Mouse (Mus musculus): ENCODE data around the gene Imp4. TPM values are rescaled to one million over a fixed set of nuclear protein-coding genes. Genes with fewer than 3 reads are reported as not detected.

Imp4 gene
- polyA plus RNA-seq, 2 experiments, result 44.1 to 79.9 TPM

DNA sequence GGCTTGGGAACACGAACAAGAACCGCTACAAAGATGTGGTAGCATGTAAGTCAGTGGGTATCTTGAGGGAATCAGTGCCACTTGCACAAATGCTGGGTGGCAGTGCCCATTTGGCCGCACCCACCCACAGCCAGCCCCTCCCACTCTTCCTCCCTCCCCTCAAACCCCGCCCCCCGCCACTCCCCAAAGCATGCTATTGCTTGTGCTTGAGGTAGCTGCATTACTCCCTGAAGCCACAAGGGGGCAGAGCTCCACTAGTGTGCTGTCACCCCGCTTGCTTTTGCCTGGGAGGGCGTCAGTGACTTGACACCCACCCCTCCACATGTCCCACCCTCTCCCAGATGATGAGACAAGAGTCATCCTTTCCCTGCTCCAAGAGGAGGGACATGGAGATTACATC, 23.1 kb downstream of the Imp4 start:
- H3K9ac ChIP-seq (ENCODE audit: low read depth, low read length, severe bottlenecking), result no peak overlapping the region
- no peak for DNase-seq (ENCODE audit: low spot score)
- WGBS, result 23% methylated on average over 6 of the region's 7 CpGs
- no peak for ATAC-seq (ENCODE audit: low FRiP score, low read depth)
- H3K9me3 ChIP-seq (ENCODE audit: control insufficient read depth, low read length), result no peaks in the 10 kb centered on the region
- H3K4me3 ChIP-seq (replicated peaks; ENCODE audit: low read length), result no peak overlapping the region
- peaks cover 5% of the 10 kb centered on the region for H3K4me1 ChIP-seq (ENCODE audit: control insufficient read depth, insufficient read depth, low read length)
- no peak overlapping the region for H3K27ac ChIP-seq (replicated peaks; ENCODE audit: low read depth, low read length)
- H3K27me3 ChIP-seq (ENCODE audit: control insufficient read depth, insufficient read depth, low read length), result peaks cover 29% of the 10 kb centered on the region
- H3K4me2 ChIP-seq (replicated peaks; ENCODE audit: low read depth, low read length, severe bottlenecking), result no peak overlapping the region
- TF ChIP-seq POLR2A (IDR thresholded peaks at IDR 0.05; ENCODE audit: borderline replicate concordance, extremely low read depth, insufficient read depth, insufficient read length), result no peak
- H3K36me3 ChIP-seq (ENCODE audit: control insufficient read depth, insufficient read depth, low read length), result no peaks in the 10 kb centered on the region

DNA sequence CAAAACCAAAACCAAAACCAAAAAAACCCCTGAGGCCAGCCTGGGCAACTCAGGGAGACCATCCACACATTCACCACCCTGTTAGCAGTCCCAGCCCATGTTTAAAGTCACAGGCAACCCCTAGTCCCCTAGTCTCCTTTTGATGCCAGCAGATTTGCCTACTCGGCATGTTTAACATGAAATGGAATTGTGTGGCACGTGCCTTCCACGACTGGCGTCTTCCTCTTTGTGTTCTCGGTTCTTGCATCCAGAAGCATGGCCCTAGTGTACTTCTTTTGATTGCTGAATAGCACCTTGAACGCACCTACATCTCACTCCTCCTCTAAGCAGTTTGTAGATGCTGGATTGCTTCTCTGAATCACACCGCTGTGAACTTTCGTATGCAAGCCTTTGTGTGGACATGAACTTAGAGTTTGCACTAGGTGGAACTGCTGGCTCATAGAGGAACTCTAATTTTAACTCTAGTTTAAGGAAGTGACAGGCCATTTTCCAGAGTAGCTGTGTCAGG, 24.7 kb downstream of the Imp4 start:
- DNase-seq (ENCODE audit: low spot score) (no peak), ATAC-seq (ENCODE audit: low FRiP score, low read depth) (no peak)
- Histone ChIP-seq H3K4me1 (ENCODE audit: control insufficient read depth, insufficient read depth, low read length) (peaks cover 5% of the 10 kb centered on the region), H3K4me2 (replicated peaks; ENCODE audit: low read depth, low read length, severe bottlenecking) (no peak overlapping the region), H3K9ac (ENCODE audit: low read depth, low read length, severe bottlenecking) (no peak overlapping the region), H3K9me3 (ENCODE audit: control insufficient read depth, low read length) (no peaks in the 10 kb centered on the region), H3K36me3 (ENCODE audit: control insufficient read depth, insufficient read depth, low read length) (no peaks in the 10 kb centered on the region), H3K27ac (replicated peaks; ENCODE audit: low read depth, low read length) (no peak overlapping the region), H3K4me3 (replicated peaks; ENCODE audit: low read length) (no peak overlapping the region), H3K27me3 (ENCODE audit: control insufficient read depth, insufficient read depth, low read length) (peaks cover 21% of the 10 kb centered on the region)
- WGBS, result 80% methylated on average over 8 of the region's 8 CpGs
- no peak for TF ChIP-seq POLR2A (IDR thresholded peaks at IDR 0.05; ENCODE audit: borderline replicate concordance, extremely low read depth, insufficient read depth, insufficient read length)

DNA sequence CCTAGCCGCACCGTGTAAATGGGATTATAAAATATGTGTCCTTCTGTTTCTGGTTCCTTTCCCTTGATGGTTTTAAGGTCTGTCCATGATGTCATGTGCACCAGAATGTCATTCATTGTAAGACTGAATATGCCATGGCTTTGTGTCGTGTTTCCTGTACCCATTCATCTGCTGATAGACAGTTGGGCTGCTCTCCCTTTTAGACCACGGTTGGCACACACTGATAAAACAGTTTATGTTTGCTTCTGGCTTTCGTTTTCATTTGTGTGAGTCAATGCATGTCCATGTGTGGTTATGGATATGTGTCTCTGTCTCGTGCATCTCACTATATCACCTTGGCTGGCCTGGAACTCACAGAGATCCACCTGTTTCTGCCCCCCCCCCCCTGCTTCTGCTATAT, 25.8 kb downstream of the Imp4 start:
- WGBS, result 81% methylated on average over 6 of the region's 6 CpGs
- Histone ChIP-seq H3K27me3 (ENCODE audit: control insufficient read depth, insufficient read depth, low read length) (peaks cover 13% of the 10 kb centered on the region), H3K4me1 (ENCODE audit: control insufficient read depth, insufficient read depth, low read length) (no peaks in the 10 kb centered on the region), H3K4me2 (replicated peaks; ENCODE audit: low read depth, low read length, severe bottlenecking) (no peak overlapping the region), H3K9ac (ENCODE audit: low read depth, low read length, severe bottlenecking) (no peak overlapping the region), H3K36me3 (ENCODE audit: control insufficient read depth, insufficient read depth, low read length) (no peaks in the 10 kb centered on the region), H3K27ac (replicated peaks; ENCODE audit: low read depth, low read length) (no peak overlapping the region), H3K4me3 (replicated peaks; ENCODE audit: low read length) (no peak overlapping the region), H3K9me3 (ENCODE audit: control insufficient read depth, low read length) (no peaks in the 10 kb centered on the region)
- TF ChIP-seq POLR2A (IDR thresholded peaks at IDR 0.05; ENCODE audit: borderline replicate concordance, extremely low read depth, insufficient read depth, insufficient read length), result no peak
- no peak for ATAC-seq (ENCODE audit: low FRiP score, low read depth)
- DNase-seq (ENCODE audit: low spot score), result no peak

DNA sequence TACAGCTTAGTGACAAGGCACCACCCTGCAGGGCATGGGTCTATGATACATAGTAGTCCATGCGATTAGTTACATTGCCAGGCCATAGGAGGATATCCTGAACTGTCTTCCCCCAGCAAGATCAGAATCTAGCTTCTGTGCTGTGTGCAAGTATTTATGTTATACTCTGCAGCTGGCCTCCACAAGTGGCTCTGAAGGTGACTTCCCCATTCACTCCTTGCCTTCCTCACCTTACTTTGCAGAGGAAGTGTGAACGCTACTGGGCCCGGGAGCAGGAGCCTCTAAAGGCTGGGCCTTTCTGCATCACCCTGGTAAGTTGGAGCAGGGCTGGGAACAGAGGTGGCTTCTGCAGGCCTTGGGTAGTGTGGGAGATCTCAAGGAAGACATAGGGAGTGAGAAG, 28.4 kb downstream of the Imp4 start:
- Histone ChIP-seq H3K9ac (ENCODE audit: low read depth, low read length, severe bottlenecking) (no peak overlapping the region), H3K9me3 (ENCODE audit: control insufficient read depth, low read length) (no peaks in the 10 kb centered on the region), H3K36me3 (ENCODE audit: control insufficient read depth, insufficient read depth, low read length) (no peaks in the 10 kb centered on the region), H3K27me3 (ENCODE audit: control insufficient read depth, insufficient read depth, low read length) (no peaks in the 10 kb centered on the region; the same call in 1 of the 2 replicates), H3K4me2 (replicated peaks; ENCODE audit: low read depth, low read length, severe bottlenecking) (no peak overlapping the region), H3K27ac (replicated peaks; ENCODE audit: low read depth, low read length) (no peak overlapping the region), H3K4me3 (replicated peaks; ENCODE audit: low read length) (no peak overlapping the region), H3K4me1 (ENCODE audit: control insufficient read depth, insufficient read depth, low read length) (peaks cover 3% of the 10 kb centered on the region; the same call in 1 of the 2 replicates)
- TF ChIP-seq POLR2A (IDR thresholded peaks at IDR 0.05; ENCODE audit: borderline replicate concordance, extremely low read depth, insufficient read depth, insufficient read length), result no peak
- ATAC-seq (ENCODE audit: low FRiP score, low read depth) (no peak), DNase-seq (ENCODE audit: low spot score) (no peak)
- WGBS, result 64% methylated on average over 3 of the region's 3 CpGs

DNA sequence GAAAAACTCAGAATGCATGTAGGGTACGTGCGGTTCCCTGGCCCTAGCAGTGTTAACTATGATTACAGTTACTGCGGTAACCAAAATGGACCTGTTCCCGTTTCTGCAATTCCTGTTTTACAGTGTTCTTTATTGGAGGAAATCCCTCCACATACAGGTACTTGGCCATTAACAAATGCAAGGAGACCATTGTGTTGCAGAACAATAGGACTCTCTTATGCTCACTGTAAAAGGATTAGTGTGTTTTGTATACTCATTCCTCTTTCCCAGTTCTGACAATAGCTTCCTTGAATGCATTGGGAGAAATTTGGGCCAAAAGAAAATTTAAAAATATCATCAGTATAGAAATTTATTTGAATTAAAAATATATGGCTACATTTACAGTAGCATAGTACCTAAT, 28.8 kb downstream of the Imp4 start:
- Histone ChIP-seq H3K36me3 (ENCODE audit: control insufficient read depth, insufficient read depth, low read length) (no peaks in the 10 kb centered on the region), H3K4me2 (replicated peaks; ENCODE audit: low read depth, low read length, severe bottlenecking) (no peak overlapping the region), H3K27me3 (ENCODE audit: control insufficient read depth, insufficient read depth, low read length) (no peaks in the 10 kb centered on the region; the same call in 1 of the 2 replicates), H3K9ac (ENCODE audit: low read depth, low read length, severe bottlenecking) (no peak overlapping the region), H3K4me3 (replicated peaks; ENCODE audit: low read length) (no peak overlapping the region), H3K4me1 (ENCODE audit: control insufficient read depth, insufficient read depth, low read length) (peaks cover 5% of the 10 kb centered on the region; the same call in 1 of the 2 replicates), H3K27ac (replicated peaks; ENCODE audit: low read depth, low read length) (no peak overlapping the region), H3K9me3 (ENCODE audit: control insufficient read depth, low read length) (no peaks in the 10 kb centered on the region)
- TF ChIP-seq POLR2A (IDR thresholded peaks at IDR 0.05; ENCODE audit: borderline replicate concordance, extremely low read depth, insufficient read depth, insufficient read length), result no peak
- WGBS, result 70% methylated on average over 4 of the region's 4 CpGs
- DNase-seq (ENCODE audit: low spot score), result no peak
- ATAC-seq (ENCODE audit: low FRiP score, low read depth), result no peak

DNA sequence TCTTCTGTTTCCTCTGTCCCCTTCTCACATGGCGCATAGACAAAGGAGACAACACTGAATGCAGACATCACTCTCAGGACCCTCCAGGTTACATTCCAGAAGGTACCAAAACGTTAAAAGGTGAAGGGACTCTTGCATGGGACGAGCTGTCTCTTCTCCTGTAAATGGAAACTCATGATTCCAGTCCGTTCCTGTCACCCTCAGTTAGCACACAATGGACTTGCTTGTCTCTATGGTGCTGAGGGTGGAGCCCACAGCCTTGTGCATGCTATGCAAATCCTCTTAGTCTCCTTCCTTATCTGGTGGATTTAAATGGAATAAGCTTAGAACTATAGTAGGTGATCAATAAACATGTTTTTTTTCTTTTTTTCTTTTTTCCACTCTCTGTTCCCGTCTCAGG, 30.1 kb downstream of the Imp4 start:
- no peak for TF ChIP-seq POLR2A (IDR thresholded peaks at IDR 0.05; ENCODE audit: borderline replicate concordance, extremely low read depth, insufficient read depth, insufficient read length)
- Histone ChIP-seq H3K4me1 (ENCODE audit: control insufficient read depth, insufficient read depth, low read length) (peaks cover 5% of the 10 kb centered on the region; the same call in 1 of the 2 replicates), H3K9ac (ENCODE audit: low read depth, low read length, severe bottlenecking) (no peak overlapping the region), H3K27me3 (ENCODE audit: control insufficient read depth, insufficient read depth, low read length) (no peaks in the 10 kb centered on the region; the same call in 1 of the 2 replicates), H3K9me3 (ENCODE audit: control insufficient read depth, low read length) (no peaks in the 10 kb centered on the region), H3K27ac (replicated peaks; ENCODE audit: low read depth, low read length) (no peak overlapping the region), H3K36me3 (ENCODE audit: control insufficient read depth, insufficient read depth, low read length) (no peaks in the 10 kb centered on the region), H3K4me2 (replicated peaks; ENCODE audit: low read depth, low read length, severe bottlenecking) (no peak overlapping the region), H3K4me3 (replicated peaks; ENCODE audit: low read length) (no peak overlapping the region)
- no peak for DNase-seq (ENCODE audit: low spot score)
- no peak for ATAC-seq (ENCODE audit: low FRiP score, low read depth)
- WGBS, result 74% methylated on average over 5 of the region's 5 CpGs

Measured in limb, embryonic 14.5 days (tissue).